Mouse (Mus musculus) midbrain, embryonic 11.5 days (tissue): ENCODE measurements at regions not wholly inside any gene's neighbourhood (a gene's known extent, or its start where the extent isn't known, plus 50 kb on each side); places are given as distances from the start of the nearest gene placed in this dataset.

Experiments used
- ATAC-seq: fragments of 200-750 bp; cut with Nextera tagmentation; 2 replicates; pipeline ENCODE4 v1.8.0; 2017; ENCODE audit warnings: moderate TSS enrichment, moderate library complexity; ENCODE audit not compliant: low FRiP score
- DNase-seq: peaks from one replicate; pipeline ENCODE4 v3.0.0; 2015; ENCODE audit warnings: low spot score; ENCODE audit errors: missing footprints
- H3K27ac ChIP-seq: fragments of 300-500 bp; sonication (generic); 2 replicates; pipeline ENCODE4 v1.5.1; 2014; ENCODE audit warnings: low read depth, low read length
- H3K27me3 ChIP-seq: fragments of 300-500 bp; sonication (generic); 2 replicates; pipeline ENCODE4 v1.6.1; 2014; ENCODE audit warnings: mild to moderate bottlenecking, low read length, moderate library complexity, mixed read lengths; ENCODE audit not compliant: control insufficient read depth, insufficient read depth
- H3K36me3 ChIP-seq: fragments of 300-500 bp; sonication (generic); 2 replicates; pipeline ENCODE4 v1.6.1; 2014; ENCODE audit warnings: mild to moderate bottlenecking, low read length, moderate library complexity, mixed read lengths; ENCODE audit not compliant: control insufficient read depth, insufficient read depth
- H3K4me1 ChIP-seq: fragments of 300-500 bp; sonication (generic); 2 replicates; pipeline ENCODE4 v1.6.1; 2014; ENCODE audit warnings: low read length; ENCODE audit not compliant: control insufficient read depth, insufficient read depth
- H3K4me2 ChIP-seq: fragments of 300-500 bp; sonication (generic); 2 replicates; pipeline ENCODE4 v1.6.1; 2014; ENCODE audit warnings: mild to moderate bottlenecking, moderate library complexity
- H3K4me3 ChIP-seq: fragments of 300-500 bp; sonication (generic); 2 replicates; pipeline ENCODE4 v1.5.1; 2014; ENCODE audit warnings: low read depth, low read length
- H3K9ac ChIP-seq: fragments of 300-500 bp; sonication (generic); 2 replicates; pipeline ENCODE4 v1.6.1; 2014; ENCODE audit warnings: low read length
- H3K9me3 ChIP-seq: fragments of 300-500 bp; sonication (generic); 2 replicates; pipeline ENCODE4 v1.6.1; 2016; ENCODE audit warnings: low read length; ENCODE audit not compliant: control insufficient read depth
- WGBS: fragments of 180-500 bp; shearing (Covaris S2); extraction: QIAGEN DNeasy Blood & Tissue Kit; methylation state at CpG from one replicate; pipeline ENCODE4 v1.1.7; 2014; 5-methylcytosine and 5-hydroxymethylcytosine counted together

- no peaks in the 10 kb centered on the region for H3K36me3 ChIP-seq
- no peaks in the 10 kb centered on the region for H3K9me3 ChIP-seq
- no peak overlapping the region for H3K27ac ChIP-seq
- WGBS: 71% methylated on average over 3 of the region's 3 CpGs
- no peak overlapping the region for H3K9ac ChIP-seq
- no peak for ATAC-seq
- H3K4me2 ChIP-seq: no peak overlapping the region
- H3K4me1 ChIP-seq: no peaks in the 10 kb centered on the region
- no peak overlapping the region for H3K4me3 ChIP-seq
- no peaks in the 10 kb centered on the region for H3K27me3 ChIP-seq
- DNase-seq: no peak
Observed at GRCm38 (mm10) chr1:33098062-33098461, 551.0 kb upstream of the Gm5415 start.

- WGBS: 94% methylated on average over 1 of the region's 1 CpGs
- ATAC-seq: no peak
Observed at GRCm38 (mm10) chr1:33096851-33097250, 549.8 kb upstream of the Gm5415 start.

GRCm38 (mm10) chr1:33074551-33074950 is 527.5 kb upstream of the Gm5415 start:
- Histone ChIP-seq H3K4me3 (no peak overlapping the region), H3K27me3 (no peaks in the 10 kb centered on the region), H3K36me3 (no peaks in the 10 kb centered on the region), H3K4me1 (no peaks in the 10 kb centered on the region), H3K9me3 (no peaks in the 10 kb centered on the region), H3K9ac (no peak overlapping the region), H3K27ac (no peak overlapping the region), H3K4me2 (no peak overlapping the region)
- WGBS: 90% methylated on average over 1 of the region's 1 CpGs
- no peak for DNase-seq
- ATAC-seq: no peak

More at GRCm38 (mm10) chr1:33096851-33097250, 549.8 kb upstream of the Gm5415 start:
- no peak overlapping the region for H3K4me3 ChIP-seq
- no peak overlapping the region for H3K9ac ChIP-seq
- H3K9me3 ChIP-seq: no peaks in the 10 kb centered on the region
- H3K27ac ChIP-seq: no peak overlapping the region
- no peak overlapping the region for H3K4me2 ChIP-seq
- DNase-seq: no peak
- H3K4me1 ChIP-seq: no peaks in the 10 kb centered on the region
- H3K36me3 ChIP-seq: no peaks in the 10 kb centered on the region
- no peaks in the 10 kb centered on the region for H3K27me3 ChIP-seq

- no peak overlapping the region for H3K27ac ChIP-seq
- no peak for ATAC-seq
Observed at GRCm38 (mm10) chr1:33058010-33058409, 510.9 kb upstream of the Gm5415 start.

GRCm38 (mm10) chr1:33044388-33044787 is 497.3 kb upstream of the Gm5415 start:
- Histone ChIP-seq H3K4me2 (no peak overlapping the region), H3K4me1 (no peaks in the 10 kb centered on the region), H3K27me3 (no peaks in the 10 kb centered on the region), H3K36me3 (no peaks in the 10 kb centered on the region), H3K9ac (no peak overlapping the region), H3K27ac (no peak overlapping the region), H3K9me3 (no peaks in the 10 kb centered on the region), H3K4me3 (no peak overlapping the region)
- DNase-seq: no peak
- ATAC-seq: peak; percentile 55; the same call in 1 of the 2 replicates
- WGBS: 89% methylated on average over 2 of the region's 2 CpGs

More at GRCm38 (mm10) chr1:33058010-33058409, 510.9 kb upstream of the Gm5415 start:
- Histone ChIP-seq H3K9ac (no peak overlapping the region), H3K4me1 (no peaks in the 10 kb centered on the region), H3K36me3 (no peaks in the 10 kb centered on the region), H3K27me3 (no peaks in the 10 kb centered on the region), H3K4me2 (no peak overlapping the region), H3K9me3 (no peaks in the 10 kb centered on the region), H3K4me3 (no peak overlapping the region)
- 84% methylated on average over 2 of the region's 2 CpGs for WGBS
- no peak for DNase-seq

DNA sequence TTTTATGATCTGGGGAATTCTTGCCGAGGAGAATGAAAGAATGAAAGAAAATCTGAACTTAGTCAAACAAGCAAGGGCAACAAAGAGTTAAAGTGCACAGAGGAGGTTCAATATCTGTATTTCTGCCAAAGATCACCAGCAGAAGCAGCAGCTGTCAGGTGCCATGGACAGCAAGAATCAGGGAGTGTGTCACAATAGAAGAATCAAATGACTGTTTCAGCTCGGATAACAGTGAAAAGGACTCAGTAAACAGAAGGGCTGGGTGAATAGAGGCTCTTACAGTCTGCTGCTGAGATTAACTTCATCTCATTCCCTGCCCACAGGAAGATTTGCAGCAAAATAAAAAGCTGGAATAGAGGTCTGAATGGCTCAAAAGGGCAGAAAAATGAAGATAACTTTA is 495.3 kb upstream of the Gm5415 start:
- Histone ChIP-seq H3K36me3 (no peaks in the 10 kb centered on the region), H3K27ac (no peak overlapping the region; the same call in 1 of the 2 replicates), H3K9ac (no peak overlapping the region), H3K27me3 (no peaks in the 10 kb centered on the region), H3K4me3 (no peak overlapping the region), H3K4me2 (no peak overlapping the region), H3K4me1 (no peaks in the 10 kb centered on the region), H3K9me3 (no peaks in the 10 kb centered on the region)
- 15% methylated on average over 2 of the region's 2 CpGs for WGBS
- ATAC-seq (peak; percentile 84), DNase-seq (peak; percentile 85)

DNA sequence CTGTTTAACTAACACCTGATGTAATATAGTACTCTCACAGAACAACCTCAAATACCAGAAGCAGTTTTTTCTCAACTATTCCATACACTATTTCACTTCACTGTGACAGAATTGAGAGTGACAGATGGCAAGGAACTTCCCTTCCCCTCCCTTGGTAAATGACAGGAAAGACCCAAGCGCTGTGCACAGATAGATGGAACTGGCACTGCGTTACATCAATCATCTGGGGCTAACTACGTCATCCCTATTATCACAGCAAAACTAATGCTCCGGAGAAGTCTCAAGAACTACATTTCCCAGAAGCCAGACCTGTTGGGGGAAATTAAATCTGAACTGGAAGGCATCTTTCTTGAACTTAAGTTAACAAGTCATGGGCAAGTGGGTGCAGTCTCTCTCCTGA is 493.6 kb upstream of the Gm5415 start:
- H3K9me3 ChIP-seq: no peaks in the 10 kb centered on the region
- no peaks in the 10 kb centered on the region for H3K4me1 ChIP-seq
- H3K4me2 ChIP-seq: no peak overlapping the region
- no peak overlapping the region for H3K27ac ChIP-seq
- H3K36me3 ChIP-seq: no peaks in the 10 kb centered on the region
- no peak for DNase-seq
- H3K27me3 ChIP-seq: no peaks in the 10 kb centered on the region
- no peak overlapping the region for H3K4me3 ChIP-seq
- WGBS: 87% methylated on average over 4 of the region's 4 CpGs
- H3K9ac ChIP-seq: no peak overlapping the region
- ATAC-seq: no peak

DNA sequence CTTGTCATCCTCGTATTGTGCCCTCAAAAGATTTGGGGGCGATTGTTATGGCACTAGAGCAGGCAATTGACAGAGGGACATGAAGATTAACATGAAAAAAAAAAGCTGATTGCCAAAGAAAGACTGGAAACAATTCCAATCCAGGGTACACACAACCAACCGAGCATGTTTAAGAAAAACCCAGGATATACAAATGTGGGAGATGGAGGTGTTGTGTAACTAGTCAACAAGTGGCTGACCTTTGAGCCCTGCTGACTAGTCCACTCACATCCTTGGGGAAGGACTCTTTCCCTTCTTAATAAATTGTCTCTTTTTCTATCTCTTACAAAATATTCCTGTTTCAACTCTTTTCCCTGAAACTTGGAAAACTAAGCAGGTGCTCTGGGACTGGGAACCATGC is 484.9 kb upstream of the Gm5415 start:
- H3K4me1 ChIP-seq: no peaks in the 10 kb centered on the region
- H3K27me3 ChIP-seq: no peaks in the 10 kb centered on the region
- no peak overlapping the region for H3K4me3 ChIP-seq
- H3K36me3 ChIP-seq: no peaks in the 10 kb centered on the region
- 69% methylated on average over 3 of the region's 3 CpGs for WGBS
- H3K9me3 ChIP-seq: no peaks in the 10 kb centered on the region
- no peak overlapping the region for H3K27ac ChIP-seq
- peak; percentile 53 for DNase-seq
- ATAC-seq: no peak
- no peak overlapping the region for H3K9ac ChIP-seq
- H3K4me2 ChIP-seq: no peak overlapping the region

GRCm38 (mm10) chr1:33026683-33027415 is 479.8 kb upstream of the Gm5415 start:
- H3K4me1 ChIP-seq: peaks cover 6% of the 10 kb centered on the region; the same call in 1 of the 2 replicates
- WGBS: 16% methylated on average over 8 of the region's 8 CpGs
- H3K27ac ChIP-seq: no peak overlapping the region
- ATAC-seq: peak; percentile 82
- peak; percentile 90 for DNase-seq
- no peak overlapping the region for H3K9ac ChIP-seq
- H3K36me3 ChIP-seq: no peaks in the 10 kb centered on the region
- H3K27me3 ChIP-seq: no peaks in the 10 kb centered on the region
- H3K4me2 ChIP-seq: no peak overlapping the region
- H3K9me3 ChIP-seq: no peaks in the 10 kb centered on the region
- H3K4me3 ChIP-seq: no peak overlapping the region
